Mouse (Mus musculus) megakaryocyte, adult 5-6 weeks (primary cell): ENCODE measurements around the gene Plekha4. TPM values are rescaled to one million over a fixed set of nuclear protein-coding genes. Genes with fewer than 3 reads are reported as not detected.

Experiments used
- ATAC-seq: 2 replicates; pipeline ENCODE4 v1.8.0; 2016; ENCODE audit warnings: mild to moderate bottlenecking, inconsistent platforms; ENCODE audit not compliant: poor library complexity, severe bottlenecking
- total RNA-seq, 2 experiments: library from RNA; stranded (forward) in 1 of 2; stranded (reverse) in 1 of 2; fragments of 153-499, 151-499 nt in 1 of 2; fragments of 221-1000, 200-1000 nt in 1 of 2; gene quantifications; 2 replicates each; pipeline versions ENCODE4 v1.2.3 to v1.2.4; 2015 to 2017

Plekha4 gene
- total RNA-seq, 2 experiments from 2014 or later, result not detected

- ATAC-seq, result no peak
These were observed 11.5 kb downstream of the Plekha4 start for GRCm38 (mm10) chr7:45537602-45538001.

- ATAC-seq, result 0 out of 2 replicates have a peak, but pooled peaks have one; percentile 18
These were observed 12.3 kb downstream of the Plekha4 start for GRCm38 (mm10) chr7:45538163-45539041.

DNA sequence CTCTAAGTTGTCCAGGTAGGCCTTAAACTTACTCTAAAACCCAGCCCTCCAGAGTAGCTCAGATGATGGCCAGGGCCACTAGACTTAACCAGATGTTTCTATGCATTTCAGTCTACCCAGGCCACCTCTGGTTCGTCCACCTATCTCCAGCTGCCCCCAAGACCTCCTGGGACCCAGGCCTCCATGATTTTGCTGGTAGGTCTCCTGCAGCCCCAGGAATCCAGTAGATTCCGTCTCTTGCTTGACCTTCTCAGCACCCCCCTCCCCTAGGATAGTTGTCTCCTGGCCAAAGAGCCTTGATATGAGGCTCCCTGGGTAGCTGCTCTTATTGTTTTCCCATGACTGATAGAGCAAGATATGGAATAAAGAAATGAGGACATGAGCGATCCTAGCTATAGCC lies 13.0 kb downstream of the Plekha4 start:
- ATAC-seq, result no peak

DNA sequence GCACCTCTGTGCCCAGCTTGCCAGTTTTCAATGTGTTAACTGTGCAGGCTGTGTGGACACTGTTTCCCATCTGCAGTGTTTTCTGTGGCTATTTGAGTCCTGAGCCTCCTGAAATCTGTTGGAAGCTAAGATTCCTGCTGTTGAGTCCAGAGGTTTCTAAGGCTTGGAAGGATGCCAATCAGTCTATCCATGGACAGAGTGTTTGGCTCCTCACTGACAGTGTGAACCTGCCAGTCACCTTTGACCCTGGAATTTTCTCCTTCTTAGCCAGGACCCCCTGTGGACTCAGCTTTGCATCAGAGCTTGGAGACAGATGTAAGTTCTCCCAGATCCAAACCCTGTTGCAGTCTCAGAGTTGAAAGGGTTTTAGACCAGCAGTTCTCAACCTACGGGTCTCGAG lies 14.1 kb downstream of the Plekha4 start:
- no peak for ATAC-seq

DNA sequence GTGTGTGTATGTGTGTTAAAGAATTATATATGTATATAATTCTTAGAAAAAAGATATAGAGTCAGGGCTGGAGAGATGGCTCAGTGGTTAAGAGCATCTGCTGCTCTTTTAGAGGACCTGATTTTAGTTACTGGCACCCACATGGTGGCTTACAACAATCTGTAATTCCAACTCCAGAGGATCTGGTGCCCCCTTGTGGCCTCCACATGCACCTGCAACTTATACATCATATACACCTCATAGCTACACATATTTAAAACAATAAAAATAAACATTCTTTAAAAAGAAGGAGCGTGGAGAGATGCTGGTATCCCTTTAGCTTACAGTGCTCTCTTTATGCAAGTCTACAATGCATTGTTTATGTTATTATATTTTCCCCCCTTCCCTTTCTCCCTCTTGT lies 18.4 kb downstream of the Plekha4 start:
- no peak for ATAC-seq

GRCm38 (mm10) chr7:45549641-45550436 lies 23.7 kb downstream of the Plekha4 start:
- no peak for ATAC-seq

- no peak for ATAC-seq
These were observed 24.8 kb downstream of the Plekha4 start for GRCm38 (mm10) chr7:45550821-45551511.

DNA sequence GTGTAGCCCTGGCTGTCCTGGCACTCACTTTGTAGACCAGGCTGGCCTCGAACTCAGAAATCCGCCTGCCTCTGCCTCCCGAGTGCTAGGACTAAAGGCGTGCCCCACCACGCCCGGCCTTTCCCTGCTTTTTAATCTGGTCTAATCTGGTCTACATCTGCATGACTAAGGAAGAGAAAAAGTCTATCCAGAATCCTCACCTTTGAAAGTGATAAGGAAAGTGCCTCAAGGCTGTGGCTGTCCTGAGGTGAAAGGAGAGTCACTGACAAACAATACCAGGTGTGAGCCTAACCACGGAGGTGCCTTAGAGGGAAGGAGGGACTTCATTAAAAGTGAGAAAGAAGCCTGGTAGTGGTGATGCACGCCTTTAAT lies 25.4 kb downstream of the Plekha4 start:
- ATAC-seq, result no peak

DNA sequence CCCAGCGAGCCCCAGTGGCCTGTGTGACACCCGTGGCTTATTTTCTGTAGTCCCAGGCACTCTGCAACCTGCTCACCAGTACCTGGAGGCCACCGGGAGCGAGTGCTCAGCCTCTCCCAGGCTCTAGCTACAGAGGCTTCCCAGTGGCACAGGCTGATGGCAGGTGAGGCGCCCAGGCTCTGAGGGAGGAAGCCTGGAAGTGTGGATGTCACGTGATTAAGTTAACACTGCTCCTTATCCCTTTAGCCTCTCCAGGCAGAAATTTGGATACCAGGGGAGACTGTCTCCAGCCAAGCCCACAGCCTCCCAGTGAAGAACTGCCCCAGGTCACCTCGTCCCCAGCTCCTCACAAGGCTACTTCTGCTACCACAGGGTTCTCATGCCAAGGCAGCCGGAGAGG lies 27.4 kb downstream of the Plekha4 start:
- no peak for ATAC-seq

GRCm38 (mm10) chr7:45553990-45554389 lies 27.9 kb downstream of the Plekha4 start:
- ATAC-seq, result no peak

DNA sequence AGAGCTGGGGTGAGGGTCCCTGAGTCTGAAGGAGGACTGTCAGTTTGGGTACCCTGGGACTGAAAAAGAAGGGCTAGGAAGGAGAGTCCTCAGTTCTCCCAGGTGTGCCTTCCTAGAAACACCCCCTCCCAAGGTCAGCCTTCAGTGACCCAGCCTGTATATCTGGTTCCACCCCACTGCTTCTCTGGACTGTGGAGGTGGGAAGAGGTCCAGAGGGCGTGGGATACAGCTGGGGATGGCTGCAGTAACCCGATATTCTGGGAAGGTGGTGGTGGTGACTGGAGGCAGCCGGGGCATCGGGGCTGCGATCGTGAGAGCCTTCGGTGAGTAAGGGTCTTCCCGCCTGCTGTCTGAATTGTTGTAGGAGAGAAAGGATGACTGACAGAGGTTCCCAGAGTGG lies 28.6 kb downstream of the Plekha4 start, which contains the start of gene Hsd17b14:
Gene Hsd17b14, plus strand, starts transcription at position 150 of the 400 bp plus-strand sequence.
- ATAC-seq, result no peak

GRCm38 (mm10) chr7:45555787-45556186 lies 29.7 kb downstream of the Plekha4 start:
- ATAC-seq, result peak; percentile 96

GRCm38 (mm10) chr7:45558907-45559306 lies 32.8 kb downstream of the Plekha4 start:
- no peak for ATAC-seq

- no peak for ATAC-seq
These were observed 34.1 kb downstream of the Plekha4 start for GRCm38 (mm10) chr7:45560241-45560640.

GRCm38 (mm10) chr7:45560843-45561623 lies 34.9 kb downstream of the Plekha4 start:
- peak; percentile 91 for ATAC-seq

DNA sequence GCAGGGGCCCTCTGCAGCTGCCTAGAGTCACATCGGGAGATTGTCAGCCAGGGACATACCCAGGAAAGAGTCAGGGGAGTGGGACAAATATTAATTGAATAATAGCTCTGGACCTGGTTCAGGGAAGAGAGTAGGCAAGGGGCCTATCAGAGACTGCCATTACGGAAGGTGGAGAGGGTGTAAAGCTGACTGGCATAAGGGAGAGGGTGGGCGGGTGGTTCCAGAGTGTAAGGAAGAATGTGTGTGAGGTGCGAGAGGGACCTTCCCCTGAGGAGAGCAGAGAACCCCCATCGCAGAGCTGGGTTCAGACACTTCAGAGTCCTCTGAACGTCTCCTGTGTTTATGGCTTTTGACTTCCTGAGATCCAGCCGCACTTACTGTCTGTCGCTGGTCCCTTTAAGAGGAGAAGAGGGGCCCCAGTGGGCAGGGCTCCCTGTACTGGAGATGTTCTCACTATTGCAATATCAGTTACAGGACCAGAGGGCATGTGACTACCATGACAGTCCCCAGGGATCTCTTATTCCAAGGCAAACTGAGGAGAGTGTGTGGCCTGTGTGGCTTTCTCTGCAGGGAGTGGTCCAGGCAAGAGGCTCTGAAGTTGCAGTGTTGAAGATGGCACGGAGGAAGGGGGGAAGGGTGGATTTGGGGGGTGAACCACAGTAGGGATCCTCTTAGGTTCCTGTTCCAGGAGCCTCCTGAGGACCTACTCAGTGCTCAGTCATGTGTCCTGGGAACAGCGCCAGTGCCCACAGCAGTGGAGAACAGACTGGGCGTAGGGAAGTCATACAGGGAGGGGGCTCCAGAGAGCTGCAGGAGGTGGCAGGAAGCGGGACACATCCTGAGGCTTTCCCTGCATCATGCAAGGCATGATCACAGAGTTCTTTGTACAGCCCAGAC lies 35.7 kb downstream of the Plekha4 start:
- 0 out of 2 replicates have a peak, but pooled peaks have one; percentile 5 for ATAC-seq

- no peak for ATAC-seq
These were observed 38.7 kb downstream of the Plekha4 start for GRCm38 (mm10) chr7:45564811-45565210.

DNA sequence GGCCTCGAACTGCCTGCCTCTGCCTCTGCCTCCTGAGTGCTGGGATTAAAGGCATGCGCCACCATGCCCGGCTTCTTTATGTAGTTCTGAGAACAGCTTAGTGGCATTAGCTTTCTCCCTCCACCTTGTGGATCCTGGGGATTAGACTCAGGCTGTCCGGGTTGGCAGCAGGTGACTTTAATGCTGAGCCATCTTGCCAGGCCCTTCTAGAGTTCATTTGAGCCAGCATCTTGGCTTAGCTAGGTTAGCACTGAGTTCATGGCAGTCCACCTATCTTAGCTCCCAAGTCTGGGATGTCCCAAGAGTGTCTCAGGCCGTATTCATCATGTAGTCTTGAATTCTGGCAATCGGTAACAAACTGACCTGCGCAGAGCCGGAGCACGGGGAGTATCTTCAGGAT lies 39.3 kb downstream of the Plekha4 start:
- ATAC-seq, result no peak

- ATAC-seq, result no peak
These were observed 41.1 kb downstream of the Plekha4 start for GRCm38 (mm10) chr7:45567112-45567779.
